9 mouse cellular contexts compared by ENCODE assay signal in genomic region chr3:145922971-145923370, GRCm38 (mm10). TPM values are rescaled to one million over a fixed set of nuclear protein-coding genes. Genes with fewer than 3 reads are reported as not detected.
A peak's percentile ranks its signal among the peaks of the same experiment; 100 is the strongest.
DNase-seq lines count a peak whose midpoint lies in the region; ATAC-seq and TF ChIP-seq lines count a peak whose summit lies in the region.
"Had no signal": no experiment of that assay in that cellular context is flagged by ENCODE, and none has a peak within 500 bp of the region (broad histone marks: within the 10 kb centered on the region; RNA-seq: fewer than 3 reads in every experiment).

No protein-coding gene starts in this region.

- H3K27me3 ChIP-seq in hindbrain, embryonic 12.5 days = no peaks in the 10 kb centered on the region
- no peaks in the 10 kb centered on the region for H3K27me3 ChIP-seq in hindbrain, postnatal 0 days (ENCODE audit: insufficient read depth, low read length)
- H3K27me3 ChIP-seq in limb, embryonic 15.5 days = no peaks in the 10 kb centered on the region

- DNase-seq in hindbrain, postnatal 0 days (ENCODE audit: low spot score) = no peak
- DNase-seq in A20 (ENCODE audit: low read depth, low spot score) (peak; percentile 54), MN1 (ENCODE audit: low spot score) (peak; percentile 23)
- no peak for DNase-seq in thymus, adult 18-20 months
- DNase-seq in embryo, embryonic 10.5 days (ENCODE audit: low spot score) = no peak
- DNase-seq: cerebellum, postnatal 36 days; thymus, postnatal 4 days had no signal

- no peak overlapping the region for H3K9ac ChIP-seq in hindbrain, embryonic 12.5 days
- H3K9ac ChIP-seq in hindbrain, postnatal 0 days (replicated peaks; ENCODE audit: low read length) = no peak overlapping the region
- no peak overlapping the region for H3K9ac ChIP-seq in limb, embryonic 15.5 days

- ATAC-seq in hindbrain, embryonic 12.5 days (ENCODE audit: low FRiP score) = no peak
- no peak for ATAC-seq in hindbrain, postnatal 0 days
- no peak for ATAC-seq in limb, embryonic 15.5 days (ENCODE audit: insufficient number of reproducible peaks, low FRiP score, low TSS enrichment, low read depth)

- H3K27ac ChIP-seq in hindbrain, embryonic 12.5 days = no peak overlapping the region
- no peak overlapping the region for H3K27ac ChIP-seq in hindbrain, postnatal 0 days
- peak overlapping the region; percentile 90 for H3K27ac ChIP-seq in limb, embryonic 15.5 days

- H3K4me2 ChIP-seq in hindbrain, embryonic 12.5 days (replicated peaks) = 0 out of 2 replicates have a peak overlapping the region, but pooled peaks have one; percentile 69
- H3K4me2 ChIP-seq in hindbrain, postnatal 0 days (ENCODE audit: low read depth, low read length) = no peak overlapping the region
- no peak overlapping the region for H3K4me2 ChIP-seq in limb, embryonic 15.5 days

- no peaks in the 10 kb centered on the region for H3K9me3 ChIP-seq in hindbrain, embryonic 12.5 days (replicated peaks)
- no peaks in the 10 kb centered on the region for H3K9me3 ChIP-seq in hindbrain, postnatal 0 days (ENCODE audit: low read length)
- 0 out of 2 replicates have a peak, but pooled peaks cover 10% of the 10 kb centered on the region for H3K9me3 ChIP-seq in limb, embryonic 15.5 days

- peaks cover 5% of the 10 kb centered on the region; the same call in 1 of the 2 replicates for H3K36me3 ChIP-seq in hindbrain, embryonic 12.5 days
- no peaks in the 10 kb centered on the region for H3K36me3 ChIP-seq in hindbrain, postnatal 0 days (ENCODE audit: insufficient read depth, low read length)
- H3K36me3 ChIP-seq in limb, embryonic 15.5 days = peaks cover 7% of the 10 kb centered on the region

- H3K4me1 ChIP-seq in hindbrain, embryonic 12.5 days = peaks cover 14% of the 10 kb centered on the region
- 0 out of 2 replicates have a peak, but pooled peaks cover 9% of the 10 kb centered on the region for H3K4me1 ChIP-seq in hindbrain, postnatal 0 days (ENCODE audit: insufficient read depth, low read length)
- H3K4me1 ChIP-seq in limb, embryonic 15.5 days = peaks cover 15% of the 10 kb centered on the region

- TF ChIP-seq CTCF in hindbrain, postnatal 0 days (IDR thresholded peaks at IDR 0.05; ENCODE audit: low read depth) = no peak

- WGBS in hindbrain, embryonic 12.5 days = 74% methylated on average over 3 of the region's 3 CpGs
- WGBS in hindbrain, postnatal 0 days = 82% methylated on average over 3 of the region's 3 CpGs
- 65% methylated on average over 3 of the region's 3 CpGs for WGBS in limb, embryonic 15.5 days

- no peak overlapping the region for H3K4me3 ChIP-seq in hindbrain, embryonic 12.5 days
- no peak overlapping the region for H3K4me3 ChIP-seq in hindbrain, postnatal 0 days (ENCODE audit: low read length)
- H3K4me3 ChIP-seq in limb, embryonic 15.5 days = no peak overlapping the region

RNA-seq across cellular contexts. Expression of gene Bcl10, which starts 0.4 kb away (rescaled TPM):
- polyA plus RNA-seq in hindbrain, embryonic 12.5 days (2016; fragmentation: Nextera tagmentation; extraction: Ambion mirVana) = 52.0 and 52.5 TPM in 2 replicates
- total RNA-seq in hindbrain, postnatal 0 days (2014; rRNA removed) = 25.9 and 32.8 TPM in 2 replicates
- polyA plus RNA-seq in hindbrain, postnatal 0 days (2015; fragmentation: Nextera tagmentation; extraction: Ambion mirVana) = 36.4 and 37.5 TPM in 2 replicates
- 50.2 and 53.7 TPM in 2 replicates for polyA plus RNA-seq in limb, embryonic 15.5 days (2015; fragmentation: Nextera tagmentation; extraction: Ambion mirVana)

RNA-seq across cellular contexts. Expression of gene 2410004B18Rik, which starts 14.8 kb away (rescaled TPM):
- 61.4 and 64.3 TPM in 2 replicates for polyA plus RNA-seq in hindbrain, embryonic 12.5 days (2016; fragmentation: Nextera tagmentation; extraction: Ambion mirVana)
- total RNA-seq in hindbrain, postnatal 0 days (2014; rRNA removed) = 30.8 and 33.3 TPM in 2 replicates
- 69.5 and 75.0 TPM in 2 replicates for polyA plus RNA-seq in hindbrain, postnatal 0 days (2015; fragmentation: Nextera tagmentation; extraction: Ambion mirVana)
- 43.2 and 45.7 TPM in 2 replicates for polyA plus RNA-seq in limb, embryonic 15.5 days (2015; fragmentation: Nextera tagmentation; extraction: Ambion mirVana)

Comparison
In these comparisons a context has a peak if more than half of its experiments do, and no peak if none do; other contexts are left out.
1. DNase-seq: peak in A20 (single experiment) and MN1 (single experiment); none in hindbrain, postnatal 0 days (single experiment), thymus, adult 18-20 months (0 of 2) and embryo, embryonic 10.5 days (single experiment).